Mouse (Mus musculus) heart, embryonic 12.5 days (tissue): ENCODE data around the gene Abcc2. TPM values are rescaled to one million over a fixed set of nuclear protein-coding genes. Genes with fewer than 3 reads are reported as not detected.
A peak's percentile ranks its signal among the peaks of the same experiment; 100 is the strongest.

Experiments used
- ATAC-seq: fragments of 200-750 bp; cut with Nextera tagmentation; 2 replicates; pipeline ENCODE4 v1.8.0; 2017; ENCODE audit warnings: moderate TSS enrichment, moderate library complexity; ENCODE audit not compliant: insufficient number of reproducible peaks, low FRiP score
- H3K27ac ChIP-seq: fragments of 300-500 bp; sonication (generic); 2 replicates; pipeline ENCODE4 v1.5.1; 2016; ENCODE audit warnings: mild to moderate bottlenecking, moderate library complexity; ENCODE audit not compliant: poor library complexity, severe bottlenecking
- H3K27me3 ChIP-seq: fragments of 300-500 bp; sonication (generic); replicated peaks from 2 replicates; pipeline ENCODE4 v1.6.1; 2016; ENCODE audit warnings: mild to moderate bottlenecking, moderate library complexity
- H3K36me3 ChIP-seq: fragments of 300-500 bp; sonication (generic); 2 replicates; pipeline ENCODE4 v1.6.1; 2016; ENCODE audit warnings: mild to moderate bottlenecking, moderate library complexity
- H3K4me1 ChIP-seq: fragments of 300-500 bp; sonication (generic); replicated peaks from 2 replicates; pipeline ENCODE4 v1.6.1; 2016; ENCODE audit warnings: mild to moderate bottlenecking
- H3K4me2 ChIP-seq: fragments of 300-500 bp; sonication (generic); 2 replicates; pipeline ENCODE4 v1.6.1; 2016; ENCODE audit warnings: mild to moderate bottlenecking, moderate library complexity
- H3K4me3 ChIP-seq: fragments of 300-500 bp; sonication (generic); 2 replicates; pipeline ENCODE4 v1.5.1; 2016; ENCODE audit warnings: mild to moderate bottlenecking
- H3K9ac ChIP-seq: fragments of 300-500 bp; sonication (generic); 2 replicates; pipeline ENCODE4 v1.6.1; 2016; ENCODE audit warnings: mild to moderate bottlenecking, moderate library complexity
- H3K9me3 ChIP-seq: fragments of 300-500 bp; sonication (generic); replicated peaks from 2 replicates; pipeline ENCODE4 v1.6.1; 2016; ENCODE audit warnings: mild to moderate bottlenecking, moderate library complexity
- WGBS: fragments of 180-500 bp; shearing (Covaris S2); methylation state at CpG from one replicate; pipeline ENCODE4 v1.1.7; 2016; 5-methylcytosine and 5-hydroxymethylcytosine counted together
- polyA plus RNA-seq: library from polyadenylated mRNA; unstranded; fragments of >200 nt; fragmentation: Nextera tagmentation; extraction: Ambion mirVana; gene quantifications from 2 replicates; pipeline ENCODE4 v1.2.1, GENCODE M21; 2016

Gene Abcc2
- 0.45 TPM in 1 of 2 replicates, not detected in the other for polyA plus RNA-seq

GRCm38 (mm10) chr19:43781980-43782379 is at the start of gene Abcc2:
TSS of gene Abcc2 (plus strand) at chr19:43782192.
- Histone ChIP-seq H3K27me3 (peaks cover 3% of the 10 kb centered on the region; the same call in 1 of the 2 replicates), H3K36me3 (no peaks in the 10 kb centered on the region), H3K27ac (no peak within 1 kb of the TSS), H3K4me3 (no peak within 1 kb of the TSS), H3K4me1 (no peaks in the 10 kb centered on the region), H3K9ac (no peak within 1 kb of the TSS), H3K9me3 (no peaks in the 10 kb centered on the region), H3K4me2 (no peak within 1 kb of the TSS)
- 70% methylated on average over 3 of the region's 3 CpGs for WGBS
- ATAC-seq, result no peak

- ATAC-seq, result no peak
- Histone ChIP-seq H3K36me3 (peaks cover 80% of the 10 kb centered on the region), H3K27ac (no peak overlapping the region), H3K9me3 (no peaks in the 10 kb centered on the region), H3K4me1 (no peaks in the 10 kb centered on the region), H3K9ac (no peak overlapping the region), H3K27me3 (no peaks in the 10 kb centered on the region), H3K4me3 (no peak overlapping the region), H3K4me2 (no peak overlapping the region)
- WGBS, result 93% methylated on average over 10 of the region's 10 CpGs
Observed at GRCm38 (mm10) chr19:43738409-43738808, 43.6 kb upstream of the Abcc2 start.

- Histone ChIP-seq H3K4me3 (no peak overlapping the region), H3K4me2 (no peak overlapping the region), H3K4me1 (peaks cover 3% of the 10 kb centered on the region; the same call in 1 of the 2 replicates), H3K36me3 (peaks cover 80% of the 10 kb centered on the region), H3K9ac (no peak overlapping the region), H3K27ac (no peak overlapping the region), H3K9me3 (no peaks in the 10 kb centered on the region), H3K27me3 (no peaks in the 10 kb centered on the region)
- no peak for ATAC-seq
- WGBS, result 90% methylated on average over 7 of the region's 7 CpGs
Observed at GRCm38 (mm10) chr19:43743401-43743800, 38.6 kb upstream of the Abcc2 start.

GRCm38 (mm10) chr19:43745740-43746139 is 36.3 kb upstream of the Abcc2 start:
- Histone ChIP-seq H3K4me1 (peaks cover 3% of the 10 kb centered on the region; the same call in 1 of the 2 replicates), H3K27ac (no peak overlapping the region), H3K9me3 (no peaks in the 10 kb centered on the region), H3K27me3 (no peaks in the 10 kb centered on the region), H3K36me3 (peaks cover 78% of the 10 kb centered on the region), H3K4me2 (no peak overlapping the region), H3K4me3 (no peak overlapping the region), H3K9ac (no peak overlapping the region)
- 62% methylated on average over 3 of the region's 3 CpGs for WGBS
- no peak for ATAC-seq

GRCm38 (mm10) chr19:43747877-43748276 is 34.1 kb upstream of the Abcc2 start:
- Histone ChIP-seq H3K27me3 (no peaks in the 10 kb centered on the region), H3K4me3 (no peak overlapping the region), H3K9ac (no peak overlapping the region), H3K4me1 (peaks cover 11% of the 10 kb centered on the region; the same call in 1 of the 2 replicates), H3K27ac (no peak overlapping the region), H3K4me2 (no peak overlapping the region), H3K9me3 (no peaks in the 10 kb centered on the region), H3K36me3 (peaks cover 68% of the 10 kb centered on the region)
- ATAC-seq, result peak; percentile 36; the same call in 1 of the 2 replicates
- 60% methylated on average over 4 of the region's 4 CpGs for WGBS

- H3K36me3 ChIP-seq, result peaks cover 54% of the 10 kb centered on the region
- no peaks in the 10 kb centered on the region for H3K27me3 ChIP-seq
- no peak for ATAC-seq
- H3K9me3 ChIP-seq, result no peaks in the 10 kb centered on the region
- no peak overlapping the region for H3K4me3 ChIP-seq
- WGBS, result 96% methylated on average over 2 of the region's 2 CpGs
- H3K4me2 ChIP-seq, result no peak overlapping the region
- no peak overlapping the region for H3K9ac ChIP-seq
- H3K27ac ChIP-seq, result no peak overlapping the region
- peaks cover 14% of the 10 kb centered on the region; the same call in 1 of the 2 replicates for H3K4me1 ChIP-seq
Observed at GRCm38 (mm10) chr19:43750008-43750407, 32.0 kb upstream of the Abcc2 start.

- Histone ChIP-seq H3K4me2 (peak within 1 kb of the TSS; percentile 61), H3K27me3 (no peaks in the 10 kb centered on the region), H3K27ac (peak within 1 kb of the TSS; percentile 92), H3K36me3 (peaks cover 31% of the 10 kb centered on the region), H3K4me3 (peak within 1 kb of the TSS; percentile 74), H3K9ac (peak within 1 kb of the TSS; percentile 82), H3K9me3 (no peaks in the 10 kb centered on the region), H3K4me1 (peaks cover 14% of the 10 kb centered on the region; the same call in 1 of the 2 replicates)
- peak; percentile 90 for ATAC-seq
- WGBS, result under 1% methylated on average over 62 of the region's 62 CpGs
Observed at GRCm38 (mm10) chr19:43752489-43753225, 29.3 kb upstream of the Abcc2 start, which contains the start of the genes Cutc and Cox15. TSS of gene Cutc (plus strand) at chr19:43752996. TSS of gene Cox15 (minus strand) at chr19:43753000.

- no peaks in the 10 kb centered on the region for H3K9me3 ChIP-seq
- peaks cover 24% of the 10 kb centered on the region for H3K36me3 ChIP-seq
- under 1% methylated on average over 23 of the region's 24 CpGs for WGBS
- ATAC-seq, result peak; percentile 87
- H3K4me1 ChIP-seq, result peaks cover 11% of the 10 kb centered on the region; the same call in 1 of the 2 replicates
- peak overlapping the region; percentile 74 for H3K4me3 ChIP-seq
- no peaks in the 10 kb centered on the region for H3K27me3 ChIP-seq
- H3K4me2 ChIP-seq, result peak overlapping the region; percentile 61
- peak overlapping the region; percentile 92 for H3K27ac ChIP-seq
- peak overlapping the region; percentile 82 for H3K9ac ChIP-seq
Observed at GRCm38 (mm10) chr19:43753226-43753835, 28.7 kb upstream of the Abcc2 start.

- Histone ChIP-seq H3K4me3 (no peak overlapping the region), H3K4me1 (peaks cover 10% of the 10 kb centered on the region; the same call in 1 of the 2 replicates), H3K9ac (no peak overlapping the region), H3K4me2 (no peak overlapping the region), H3K36me3 (peaks cover 16% of the 10 kb centered on the region), H3K27me3 (no peaks in the 10 kb centered on the region), H3K9me3 (no peaks in the 10 kb centered on the region), H3K27ac (no peak overlapping the region)
- WGBS, result 74% methylated on average over 2 of the region's 2 CpGs
- no peak for ATAC-seq
Observed at GRCm38 (mm10) chr19:43754237-43754636, 27.8 kb upstream of the Abcc2 start.

- 49% methylated on average over 2 of the region's 2 CpGs for WGBS
- Histone ChIP-seq H3K9ac (no peak overlapping the region), H3K9me3 (no peaks in the 10 kb centered on the region), H3K27me3 (no peaks in the 10 kb centered on the region), H3K4me1 (peaks cover 10% of the 10 kb centered on the region; the same call in 1 of the 2 replicates), H3K4me2 (no peak overlapping the region), H3K36me3 (peaks cover 15% of the 10 kb centered on the region), H3K27ac (no peak overlapping the region), H3K4me3 (no peak overlapping the region)
- no peak for ATAC-seq
Observed at GRCm38 (mm10) chr19:43754872-43755271, 27.1 kb upstream of the Abcc2 start.

GRCm38 (mm10) chr19:43760504-43760903 is 21.5 kb upstream of the Abcc2 start:
- Histone ChIP-seq H3K27me3 (no peaks in the 10 kb centered on the region), H3K27ac (no peak overlapping the region), H3K4me3 (no peak overlapping the region), H3K4me2 (no peak overlapping the region), H3K9ac (no peak overlapping the region), H3K36me3 (no peaks in the 10 kb centered on the region), H3K9me3 (no peaks in the 10 kb centered on the region), H3K4me1 (no peaks in the 10 kb centered on the region)
- WGBS, result 20% methylated on average over 6 of the region's 6 CpGs
- no peak for ATAC-seq
